Mouse (Mus musculus): ENCODE results near the gene Ttc8.
A peak's percentile ranks its signal among the peaks of the same experiment; 100 is the strongest.

Gene Ttc8

GRCm38 (mm10) chr12:98974157-98974804 is 53.9 kb downstream of the Ttc8 start:
- DNase-seq: no peak

- DNase-seq: no peak
Observed at GRCm38 (mm10) chr12:98981081-98981480, 60.7 kb downstream of the Ttc8 start.

DNA sequence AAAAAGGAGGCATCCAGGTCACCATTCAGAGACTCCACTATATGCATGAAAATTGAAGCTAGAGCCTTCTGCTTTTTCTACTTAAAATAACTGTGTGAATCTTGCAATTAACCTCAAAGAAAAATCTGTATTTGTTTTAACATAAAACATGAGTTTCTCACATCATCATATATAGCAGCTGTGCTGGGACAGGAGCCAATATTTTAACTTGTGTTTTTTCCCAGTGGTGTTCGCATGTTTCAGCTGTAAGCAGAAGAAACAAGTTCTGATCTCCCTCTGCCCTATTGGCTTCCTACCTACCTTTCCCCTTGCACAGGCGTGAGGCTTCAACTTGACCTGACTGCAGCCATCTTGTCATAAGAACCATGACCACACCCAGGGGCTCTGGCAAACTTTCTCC is 64.4 kb downstream of the Ttc8 start:
- no peak for DNase-seq

GRCm38 (mm10) chr12:98991076-98991829 is 70.9 kb downstream of the Ttc8 start:
- DNase-seq: no peak

DNA sequence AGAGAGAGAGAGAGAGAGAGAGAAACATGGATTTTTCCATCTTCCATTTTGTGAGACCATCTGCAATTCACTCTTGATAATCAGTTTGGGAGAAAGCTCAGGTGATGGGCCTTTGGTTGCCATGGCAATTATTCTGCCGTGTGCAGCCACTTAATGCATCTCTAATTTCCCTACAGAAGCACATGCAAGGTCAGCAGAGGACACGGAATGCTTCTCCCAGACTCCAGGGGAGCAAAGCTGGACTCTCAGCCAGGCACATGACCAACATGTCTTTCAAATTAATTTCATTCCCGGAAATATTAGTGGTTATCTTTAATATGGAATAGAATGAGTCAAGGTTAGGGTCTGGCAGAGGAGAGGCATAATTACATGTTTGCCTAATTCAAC is 71.4 kb downstream of the Ttc8 start:
- DNase-seq: no peak

DNA sequence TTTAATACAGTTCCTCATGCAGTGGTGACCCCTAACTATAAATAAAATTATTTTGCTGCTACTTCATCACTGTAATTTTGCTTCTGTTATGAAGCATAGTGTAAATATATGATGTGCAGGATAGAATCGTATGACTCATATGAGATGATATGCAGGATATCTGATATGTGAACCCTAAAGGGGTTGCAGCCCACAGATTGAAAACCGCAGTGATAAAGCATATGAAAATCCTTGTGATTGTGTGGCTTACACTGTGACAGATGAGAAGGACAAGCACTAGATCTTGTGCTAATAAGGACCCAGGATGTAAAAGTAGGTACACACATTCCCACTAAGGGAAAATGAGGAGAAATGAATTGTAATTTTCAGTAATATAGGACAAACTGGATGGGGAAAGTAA is 73.4 kb downstream of the Ttc8 start:
- DNase-seq: no peak

DNA sequence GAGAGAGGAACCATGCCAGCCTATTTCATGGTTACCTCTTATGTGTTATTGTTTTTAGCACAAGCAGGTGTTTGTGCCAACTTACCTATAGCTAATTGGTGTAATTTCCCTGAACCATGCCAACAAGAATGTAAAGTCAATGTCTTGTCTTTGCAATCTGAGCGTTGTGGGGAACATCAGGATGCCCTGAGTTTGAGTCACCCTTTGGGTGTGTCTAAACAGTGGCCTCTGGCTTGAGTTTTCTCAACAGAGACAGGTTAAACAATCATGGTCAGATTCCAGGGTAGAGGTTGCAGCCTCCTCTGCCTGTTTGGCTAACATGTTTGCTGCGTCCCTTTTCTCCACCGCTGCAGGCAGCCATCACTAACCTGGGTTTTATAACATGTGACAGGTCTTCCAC is 74.0 kb downstream of the Ttc8 start:
- no peak for DNase-seq

DNA sequence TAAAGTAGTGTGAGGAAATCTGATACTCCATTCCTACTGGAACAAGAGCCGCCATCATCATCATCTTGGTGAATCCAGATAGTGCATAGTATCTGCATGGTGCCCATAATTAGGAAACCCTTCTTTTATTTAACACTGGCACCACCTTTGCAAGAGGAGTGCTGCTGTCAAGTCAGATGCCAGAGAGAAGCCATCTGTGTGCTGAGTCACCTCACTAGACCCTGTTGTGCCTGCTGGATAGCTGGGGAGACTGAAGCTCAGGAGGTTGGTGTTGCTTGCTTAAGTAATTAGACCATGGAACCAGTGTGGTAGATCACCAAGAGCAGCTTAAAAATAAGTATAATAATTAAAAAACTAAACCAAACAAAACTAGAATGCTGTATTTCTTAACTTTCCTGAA is 75.5 kb downstream of the Ttc8 start:
- DNase-seq: no peak

- DNase-seq: no peak
Observed at GRCm38 (mm10) chr12:98996581-98996988, 76.2 kb downstream of the Ttc8 start.

DNA sequence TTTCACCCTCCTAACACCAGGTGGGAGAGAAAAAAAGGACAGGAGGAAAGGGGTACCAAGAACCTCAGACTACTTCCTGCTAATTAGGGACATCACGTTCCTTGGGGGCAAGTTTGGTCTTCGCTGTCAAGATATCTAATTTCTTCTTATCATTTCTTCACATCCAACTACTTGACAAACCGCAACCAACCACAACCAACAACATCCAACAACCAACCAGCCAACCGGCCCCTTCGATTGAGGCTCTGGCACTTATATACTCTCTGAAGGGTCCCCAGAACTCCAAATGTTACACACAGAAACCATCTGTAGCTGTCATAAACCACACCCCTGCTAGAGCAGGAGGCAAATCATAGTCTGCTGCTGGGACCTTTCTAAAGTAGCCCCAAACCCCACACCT is 76.7 kb downstream of the Ttc8 start:
- no peak for DNase-seq

GRCm38 (mm10) chr12:98998662-98999428 is 78.5 kb downstream of the Ttc8 start:
- DNase-seq: no peak

DNA sequence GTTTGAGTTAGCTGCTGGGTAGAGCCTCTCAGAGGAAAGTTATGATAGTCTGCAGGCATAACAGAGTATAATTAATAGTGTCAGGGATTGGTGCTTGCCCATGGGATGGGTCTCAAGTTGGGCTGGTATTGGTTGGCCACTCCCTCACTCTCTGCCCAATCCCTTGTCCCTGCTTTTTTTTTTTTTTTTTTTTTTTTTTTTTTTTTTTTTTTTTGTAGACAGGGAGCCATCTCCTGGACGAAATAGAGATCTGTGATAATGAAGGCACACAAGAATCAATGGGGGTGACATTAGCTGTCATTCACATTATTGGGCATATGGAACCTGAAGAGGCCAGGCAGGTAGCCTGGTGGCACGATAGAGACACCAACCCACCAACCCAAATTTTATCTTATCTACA is 79.9 kb downstream of the Ttc8 start:
- no peak for DNase-seq

DNA sequence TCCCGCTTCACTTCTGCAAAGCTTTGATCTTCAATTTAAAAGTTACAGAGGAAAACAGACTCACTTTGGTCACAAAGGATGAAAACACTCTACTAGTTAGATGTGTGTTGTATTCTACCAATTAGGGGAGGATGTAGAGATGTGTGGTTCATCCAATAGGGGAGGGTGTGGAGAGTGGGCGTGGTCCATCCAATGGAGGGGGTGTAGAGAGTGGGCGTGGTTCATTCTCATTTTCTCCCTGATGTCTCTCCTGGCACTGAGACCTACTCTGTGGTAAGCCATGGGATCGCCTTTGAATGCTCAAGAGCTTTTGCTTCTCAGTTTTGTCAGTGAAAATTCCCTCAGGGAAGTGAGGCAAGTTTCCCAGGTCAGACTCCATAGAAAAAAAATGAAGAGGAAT is 82.7 kb downstream of the Ttc8 start:
- no peak for DNase-seq

DNA sequence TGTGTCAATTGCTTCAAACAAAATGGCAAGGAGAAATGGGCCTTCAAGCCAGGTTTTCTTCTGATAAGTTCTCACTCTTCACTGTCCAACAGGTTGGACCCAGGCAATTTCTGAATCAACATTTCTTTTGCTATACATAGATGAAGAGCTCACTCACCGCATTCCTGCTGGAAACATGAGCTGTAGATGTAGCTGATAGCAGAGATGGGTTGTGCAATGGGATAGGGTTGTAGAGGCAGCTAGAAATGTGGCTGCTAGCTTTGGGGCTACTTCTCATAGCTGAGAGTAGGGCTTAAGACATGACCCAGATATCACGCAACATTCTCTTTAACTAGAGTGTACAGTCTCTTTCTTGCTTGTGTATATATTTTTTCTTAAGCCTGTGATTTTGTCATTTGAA is 84.4 kb downstream of the Ttc8 start:
- DNase-seq: no peak

GRCm38 (mm10) chr12:99008786-99009185 is 88.4 kb downstream of the Ttc8 start:
- no peak for DNase-seq

DNA sequence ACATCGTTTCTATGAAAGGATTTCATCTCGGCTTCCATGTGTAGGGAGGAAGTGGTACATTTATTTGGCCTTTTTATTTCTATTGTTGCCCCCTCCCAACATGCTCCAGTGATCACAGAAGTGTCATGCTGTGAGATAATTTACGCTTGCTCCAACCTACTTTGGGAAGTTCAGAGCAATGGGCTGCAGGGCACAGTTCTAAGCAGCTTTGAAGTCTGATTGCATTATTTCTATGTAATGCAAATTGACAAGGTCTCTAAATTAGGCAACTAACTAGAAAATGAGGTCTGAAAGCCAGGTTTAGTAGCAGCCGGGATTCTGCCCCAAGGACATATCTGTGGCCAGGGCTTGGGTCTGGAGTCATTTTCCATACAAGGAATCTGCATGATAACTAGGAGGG is 89.1 kb downstream of the Ttc8 start:
- no peak for DNase-seq

GRCm38 (mm10) chr12:99010044-99010443 is 89.7 kb downstream of the Ttc8 start:
- no peak for DNase-seq

DNA sequence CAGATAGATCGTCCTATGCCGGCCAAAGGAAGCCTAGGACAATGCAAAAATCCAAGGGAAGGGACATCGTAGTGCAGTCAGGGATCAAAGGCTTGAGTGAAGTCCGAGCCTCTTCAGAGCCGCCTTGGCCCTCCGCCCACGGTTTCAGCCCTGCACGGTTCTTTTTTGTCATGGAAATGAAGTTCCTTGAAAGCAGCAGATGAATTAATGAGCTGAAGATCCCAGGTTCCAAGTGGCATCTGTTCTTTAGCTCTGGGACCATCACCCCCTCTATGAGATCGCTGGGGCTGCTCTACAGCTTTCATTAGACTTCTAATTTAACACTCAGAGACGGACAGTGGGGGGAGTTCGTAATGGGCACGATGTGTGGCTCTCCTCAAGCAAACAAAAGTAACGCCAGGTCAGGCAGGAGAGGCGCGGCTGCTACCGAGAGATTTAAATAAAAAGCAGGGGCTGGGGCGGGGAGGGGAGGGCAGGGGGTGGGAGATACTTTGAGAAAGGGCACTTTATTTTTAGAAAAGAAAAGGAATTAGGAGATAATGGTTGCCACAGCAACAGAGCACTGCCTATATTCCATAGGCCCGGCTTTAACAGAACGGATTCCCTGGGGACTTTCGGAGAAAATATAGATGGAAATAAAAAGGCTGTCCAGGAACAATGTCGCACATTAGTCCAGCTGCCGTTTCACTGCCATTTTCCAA is 90.9 kb downstream of the Ttc8 start:
- DNase-seq: peak; percentile 69

GRCm38 (mm10) chr12:99015870-99016269 is 95.5 kb downstream of the Ttc8 start:
- DNase-seq: no peak

GRCm38 (mm10) chr12:99024430-99024960 is 104.1 kb downstream of the Ttc8 start:
- no peak for DNase-seq

- DNase-seq: no peak
Observed at GRCm38 (mm10) chr12:99026291-99026690, 105.9 kb downstream of the Ttc8 start.

GRCm38 (mm10) chr12:99028665-99029064 is 108.3 kb downstream of the Ttc8 start:
- DNase-seq: no peak

DNA sequence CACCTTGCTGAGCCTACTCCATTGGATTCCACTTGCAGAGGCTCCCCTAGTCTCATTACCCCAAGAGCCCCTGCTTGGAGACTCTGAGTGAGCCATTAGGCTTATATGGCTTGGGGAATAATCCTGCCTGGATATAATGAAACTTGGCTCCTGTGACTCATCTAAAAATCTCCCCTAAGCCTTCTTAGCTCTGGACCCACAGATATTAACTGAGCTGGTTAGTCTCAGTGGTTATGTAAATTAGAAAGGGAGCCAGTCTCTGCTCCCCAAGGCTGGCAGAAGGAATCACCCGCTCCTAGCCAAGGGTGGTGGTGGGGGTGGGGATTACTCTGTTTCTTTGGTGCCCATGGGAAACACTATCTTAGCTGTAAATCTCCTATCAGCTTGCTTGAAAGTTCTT is 109.6 kb downstream of the Ttc8 start:
- no peak for DNase-seq

Data from right cerebral cortex, postnatal 4 days (tissue).